Mouse (Mus musculus): ENCODE results near the gene Hspb1.

GRCm38 (mm10) chr5:135933222-135933899, 45.6 kb downstream of the Hspb1 start:
- TF ChIP-seq GATA1 (IDR thresholded peaks at IDR 0.05; ENCODE audit: borderline replicate concordance, low read length), result no peak
- no peak for TF ChIP-seq FLI1 (IDR thresholded peaks at IDR 0.05; ENCODE audit: low read length)

All from megakaryocyte, embryonic 14.5 days (primary cell).